Mouse (Mus musculus) cortical plate, adult 2 months (tissue): Measurements from ENCODE around the gene Hydin. TPM values are rescaled to one million over a fixed set of nuclear protein-coding genes. Genes with fewer than 3 reads are reported as not detected.
"Not testable (repeated sequence)": the region's sequence is repeated elsewhere in the genome, so short reads cannot be mapped to it uniquely, and the experiment has no call there.

ENCODE experiments used
- H3K27ac ChIP-seq: fragments of 200-500 bp; 2 replicates; pipeline ENCODE4 v1.5.1; 2012; ENCODE audit warnings: low read length, control low read depth, inconsistent platforms; ENCODE audit not compliant: insufficient read depth
- H3K4me1 ChIP-seq: fragments of 200-500 bp; 2 replicates; pipeline ENCODE4 v1.6.1; 2011; ENCODE audit warnings: low read length; ENCODE audit not compliant: control insufficient read depth, insufficient read depth
- H3K4me3 ChIP-seq: fragments of 200-500 bp; 2 replicates; pipeline ENCODE4 v1.5.1; 2011; ENCODE audit warnings: mild to moderate bottlenecking, low read length, control low read depth; ENCODE audit not compliant: insufficient read depth
- CTCF ChIP-seq: fragments of 200-500 bp; IDR thresholded peaks from 2 replicates; pipeline ENCODE4 v1.5.1; 2011; ENCODE audit warnings: mild to moderate bottlenecking, control low read depth, low read length; ENCODE audit not compliant: insufficient read depth; ENCODE audit errors: extremely low read depth
- POLR2A ChIP-seq: fragments of 200-500 bp; IDR thresholded peaks from 2 replicates; pipeline ENCODE4 v1.6.1; 2011; ENCODE audit warnings: mild to moderate bottlenecking, low read length, control low read depth; ENCODE audit not compliant: insufficient read depth; ENCODE audit errors: extremely low read depth
- polyA plus RNA-seq: library from polyadenylated mRNA; depleted of rRNA; stranded (reverse); fragments of >200 nt; gene quantifications from 2 replicates; pipeline ENCODE4 v1.2.3, GENCODE M21; 2012

Gene Hydin
- polyA plus RNA-seq, 1 experiment = 0.23 TPM

- H3K4me1 ChIP-seq = no peaks in the 10 kb centered on the region
- H3K4me3 ChIP-seq = no peak overlapping the region
- H3K27ac ChIP-seq = no peak overlapping the region
- TF ChIP-seq CTCF (no peak), POLR2A (no peak)
These were observed 229.5 kb downstream of the Hydin start for GRCm38 (mm10) chr8:110496286-110496685.

- H3K4me3 ChIP-seq = no peak overlapping the region
- no peak for TF ChIP-seq POLR2A
- TF ChIP-seq CTCF = no peak
- no peaks in the 10 kb centered on the region for H3K4me1 ChIP-seq
- no peak overlapping the region for H3K27ac ChIP-seq
These were observed 233.5 kb downstream of the Hydin start for GRCm38 (mm10) chr8:110500253-110500652.

- TF ChIP-seq CTCF (no peak), POLR2A (no peak)
- no peak overlapping the region for H3K27ac ChIP-seq
- H3K4me3 ChIP-seq = no peak overlapping the region
- H3K4me1 ChIP-seq = no peaks in the 10 kb centered on the region
These were observed 233.9 kb downstream of the Hydin start for GRCm38 (mm10) chr8:110500661-110501060.

GRCm38 (mm10) chr8:110501330-110501729 is 234.6 kb downstream of the Hydin start:
- TF ChIP-seq POLR2A (no peak), CTCF (no peak)
- Histone ChIP-seq H3K27ac (no peak overlapping the region), H3K4me1 (no peaks in the 10 kb centered on the region)

GRCm38 (mm10) chr8:110502880-110503279 is 236.1 kb downstream of the Hydin start:
- TF ChIP-seq POLR2A (no peak), CTCF (no peak)
- Histone ChIP-seq H3K27ac (no peak overlapping the region), H3K4me3 (no peak overlapping the region), H3K4me1 (no peaks in the 10 kb centered on the region)

More at GRCm38 (mm10) chr8:110501330-110501729, 234.6 kb downstream of the Hydin start:
- H3K4me3 ChIP-seq = no peak overlapping the region

GRCm38 (mm10) chr8:110508766-110509165 is 242.0 kb downstream of the Hydin start:
- Histone ChIP-seq H3K4me1 (no peaks in the 10 kb centered on the region), H3K4me3 (no peak overlapping the region), H3K27ac (no peak overlapping the region)
- no peak for TF ChIP-seq POLR2A
- TF ChIP-seq CTCF = no peak

- TF ChIP-seq CTCF (no peak), POLR2A (no peak)
These were observed 253.0 kb downstream of the Hydin start for GRCm38 (mm10) chr8:110519790-110520189.

GRCm38 (mm10) chr8:110521851-110522250 is 255.1 kb downstream of the Hydin start:
- no peak overlapping the region for H3K4me3 ChIP-seq
- no peak for TF ChIP-seq POLR2A
- H3K27ac ChIP-seq = no peak overlapping the region
- no peaks in the 10 kb centered on the region for H3K4me1 ChIP-seq

More at GRCm38 (mm10) chr8:110519790-110520189, 253.0 kb downstream of the Hydin start:
- H3K27ac ChIP-seq = no peak overlapping the region
- no peaks in the 10 kb centered on the region for H3K4me1 ChIP-seq
- H3K4me3 ChIP-seq = no peak overlapping the region

GRCm38 (mm10) chr8:110522495-110522894 is 255.7 kb downstream of the Hydin start:
- H3K4me1 ChIP-seq, H3K4me3 ChIP-seq, H3K27ac ChIP-seq: not testable (repeated sequence)

GRCm38 (mm10) chr8:110522985-110523384 is 256.2 kb downstream of the Hydin start:
- no peak for TF ChIP-seq CTCF
- TF ChIP-seq POLR2A = no peak
- no peaks in the 10 kb centered on the region for H3K4me1 ChIP-seq
- H3K27ac ChIP-seq = no peak overlapping the region
- no peak overlapping the region for H3K4me3 ChIP-seq

GRCm38 (mm10) chr8:110525229-110525628 is 258.5 kb downstream of the Hydin start:
- H3K4me1 ChIP-seq = no peaks in the 10 kb centered on the region
- H3K27ac ChIP-seq = no peak overlapping the region
- TF ChIP-seq POLR2A (no peak), CTCF (no peak)
- H3K4me3 ChIP-seq = no peak overlapping the region
